Mouse (Mus musculus): ENCODE measurements around the gene Ccdc122. TPM values are rescaled to one million over a fixed set of nuclear protein-coding genes. Genes with fewer than 3 reads are reported as not detected.
A peak's percentile ranks its signal among the peaks of the same experiment; 100 is the strongest.
"Not testable (repeated sequence)": the region's sequence is repeated elsewhere in the genome, so short reads cannot be mapped to it uniquely, and the experiment has no call there.

Ccdc122 gene
- polyA plus RNA-seq, 1 experiment, result 14.9 TPM

DNA sequence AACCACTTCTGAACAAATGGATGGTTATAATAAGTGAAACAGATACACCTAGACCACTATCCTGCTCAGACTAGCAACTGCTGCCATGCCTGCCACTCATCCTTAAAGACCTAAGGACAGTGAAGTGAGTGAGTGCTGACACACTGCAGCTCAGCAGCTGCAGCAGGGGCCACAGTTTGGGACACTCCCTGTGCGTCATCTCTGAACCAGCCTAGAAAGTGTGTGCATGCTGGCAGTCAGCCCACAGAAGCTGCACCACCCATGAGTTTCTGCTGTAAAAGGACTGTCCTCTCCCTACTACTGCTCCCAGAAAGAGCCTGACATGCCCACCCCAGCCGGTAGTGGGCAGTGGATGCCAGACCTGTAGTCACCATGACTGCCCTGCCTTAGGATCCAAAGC is 63.7 kb downstream of the Ccdc122 start:
- Histone ChIP-seq H3K27ac (ENCODE audit: insufficient read depth, low read length) (no peak overlapping the region), H3K4me3 (ENCODE audit: insufficient read depth, low read length) (no peak overlapping the region), H3K4me1 (ENCODE audit: control insufficient read depth, insufficient read depth, low read length) (no peaks in the 10 kb centered on the region)
- TF ChIP-seq POLR2A (IDR thresholded peaks at IDR 0.05; ENCODE audit: low read depth, low read length) (no peak), CTCF (IDR thresholded peaks at IDR 0.05; ENCODE audit: borderline replicate concordance, insufficient read depth, low read length) (no peak)

DNA sequence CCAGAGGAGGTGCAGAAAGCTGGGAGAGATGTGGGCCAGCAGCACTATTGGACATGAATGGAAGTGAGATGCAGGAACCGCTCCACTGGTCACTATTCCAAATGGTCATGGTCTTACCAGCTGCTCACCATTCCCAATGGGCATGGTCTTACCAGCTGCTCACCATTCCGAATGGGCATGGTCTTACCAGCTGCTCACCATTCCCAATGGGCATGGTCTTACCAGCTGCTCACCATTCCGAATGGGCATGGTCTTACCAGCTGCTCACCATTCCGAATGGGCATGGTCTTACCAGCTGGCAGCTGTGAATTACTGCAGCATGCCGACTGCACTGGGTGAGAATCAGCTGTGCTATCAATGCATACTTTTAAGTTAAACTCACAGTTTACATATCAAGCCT is 74.0 kb downstream of the Ccdc122 start:
- not testable (repeated sequence) for H3K4me1 ChIP-seq (ENCODE audit: control insufficient read depth, insufficient read depth, low read length); H3K4me3 ChIP-seq (ENCODE audit: insufficient read depth, low read length); H3K27ac ChIP-seq (ENCODE audit: insufficient read depth, low read length)

DNA sequence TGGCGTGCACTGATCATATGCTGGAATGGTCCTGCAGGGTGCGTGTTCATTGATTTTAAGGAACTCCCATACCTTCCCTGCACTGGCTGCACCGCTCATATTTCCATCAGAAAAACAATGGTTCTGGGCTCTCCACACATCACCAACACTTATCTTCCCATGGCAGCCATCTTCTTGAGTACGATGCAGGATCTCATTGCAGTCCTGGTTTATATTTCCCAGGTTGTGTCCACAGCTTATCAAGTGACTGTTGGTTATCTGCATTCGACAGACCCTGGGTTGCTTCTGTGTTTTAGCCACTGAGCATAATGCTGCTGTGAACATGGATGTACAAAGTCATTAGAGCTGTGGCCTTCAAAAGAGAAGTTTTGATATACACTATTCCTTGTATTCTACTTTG is 94.0 kb downstream of the Ccdc122 start:
- TF ChIP-seq CTCF (IDR thresholded peaks at IDR 0.05; ENCODE audit: borderline replicate concordance, insufficient read depth, low read length) (no peak), POLR2A (IDR thresholded peaks at IDR 0.05; ENCODE audit: low read depth, low read length) (no peak)
- no peak overlapping the region for H3K27ac ChIP-seq (ENCODE audit: insufficient read depth, low read length)
- no peak overlapping the region for H3K4me3 ChIP-seq (ENCODE audit: insufficient read depth, low read length)
- no peaks in the 10 kb centered on the region for H3K4me1 ChIP-seq (ENCODE audit: control insufficient read depth, insufficient read depth, low read length)

- Histone ChIP-seq H3K4me3 (ENCODE audit: insufficient read depth, low read length) (no peak overlapping the region), H3K4me1 (ENCODE audit: control insufficient read depth, insufficient read depth, low read length) (no peaks in the 10 kb centered on the region), H3K27ac (ENCODE audit: insufficient read depth, low read length) (no peak overlapping the region)
- TF ChIP-seq POLR2A (IDR thresholded peaks at IDR 0.05; ENCODE audit: low read depth, low read length), result no peak
- no peak for TF ChIP-seq CTCF (IDR thresholded peaks at IDR 0.05; ENCODE audit: borderline replicate concordance, insufficient read depth, low read length)
Observed at GRCm38 (mm10) chr14:77136936-77137335, 100.4 kb downstream of the Ccdc122 start.

GRCm38 (mm10) chr14:77141324-77142282 is 105.0 kb downstream of the Ccdc122 start:
- H3K4me1 ChIP-seq (ENCODE audit: control insufficient read depth, insufficient read depth, low read length), result peaks cover 2% of the 10 kb centered on the region; the same call in 1 of the 2 replicates
- H3K27ac ChIP-seq (ENCODE audit: insufficient read depth, low read length), result no peak overlapping the region
- H3K4me3 ChIP-seq (ENCODE audit: insufficient read depth, low read length), result no peak overlapping the region
- TF ChIP-seq CTCF (IDR thresholded peaks at IDR 0.05; ENCODE audit: borderline replicate concordance, insufficient read depth, low read length) (no peak), POLR2A (IDR thresholded peaks at IDR 0.05; ENCODE audit: low read depth, low read length) (no peak)

- peaks cover 2% of the 10 kb centered on the region; the same call in 1 of the 2 replicates for H3K4me1 ChIP-seq (ENCODE audit: control insufficient read depth, insufficient read depth, low read length)
- TF ChIP-seq CTCF (IDR thresholded peaks at IDR 0.05; ENCODE audit: borderline replicate concordance, insufficient read depth, low read length) (no peak), POLR2A (IDR thresholded peaks at IDR 0.05; ENCODE audit: low read depth, low read length) (no peak)
- no peak overlapping the region for H3K4me3 ChIP-seq (ENCODE audit: insufficient read depth, low read length)
- H3K27ac ChIP-seq (ENCODE audit: insufficient read depth, low read length), result no peak overlapping the region
Observed at GRCm38 (mm10) chr14:77145103-77145502, 108.5 kb downstream of the Ccdc122 start.

DNA sequence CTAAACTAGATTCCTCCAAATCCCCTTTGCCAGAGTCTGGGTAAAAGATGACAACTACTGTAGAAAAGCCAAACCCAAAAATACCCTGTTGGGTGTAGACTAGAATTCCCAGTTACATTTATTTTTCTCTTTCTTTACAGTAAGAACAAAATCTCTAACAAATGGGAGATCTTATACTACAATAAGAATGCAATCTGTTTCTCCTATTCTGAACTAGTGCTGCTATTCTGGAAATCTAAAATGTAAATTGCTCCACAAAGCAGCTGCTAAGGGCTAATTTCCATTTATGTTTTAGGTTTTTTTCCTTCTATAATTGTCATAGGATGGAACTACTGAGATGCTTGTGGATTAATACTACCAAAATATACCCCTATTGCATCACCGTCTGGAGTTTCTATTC is 111.1 kb downstream of the Ccdc122 start:
- Histone ChIP-seq H3K4me1 (ENCODE audit: control insufficient read depth, insufficient read depth, low read length) (peaks cover 2% of the 10 kb centered on the region; the same call in 1 of the 2 replicates), H3K27ac (ENCODE audit: insufficient read depth, low read length) (no peak overlapping the region)
- TF ChIP-seq CTCF (IDR thresholded peaks at IDR 0.05; ENCODE audit: borderline replicate concordance, insufficient read depth, low read length) (no peak), POLR2A (IDR thresholded peaks at IDR 0.05; ENCODE audit: low read depth, low read length) (no peak)

GRCm38 (mm10) chr14:77150556-77150955 is 114.0 kb downstream of the Ccdc122 start:
- Histone ChIP-seq H3K4me3 (ENCODE audit: insufficient read depth, low read length) (no peak overlapping the region), H3K27ac (ENCODE audit: insufficient read depth, low read length) (no peak overlapping the region), H3K4me1 (ENCODE audit: control insufficient read depth, insufficient read depth, low read length) (no peaks in the 10 kb centered on the region)
- TF ChIP-seq POLR2A (IDR thresholded peaks at IDR 0.05; ENCODE audit: low read depth, low read length), result no peak
- no peak for TF ChIP-seq CTCF (IDR thresholded peaks at IDR 0.05; ENCODE audit: borderline replicate concordance, insufficient read depth, low read length)

More for the DNA sequence above, 111.1 kb downstream of the Ccdc122 start:
- no peak overlapping the region for H3K4me3 ChIP-seq (ENCODE audit: insufficient read depth, low read length)

- H3K27ac ChIP-seq (ENCODE audit: insufficient read depth, low read length), result no peak overlapping the region
- no peak for TF ChIP-seq POLR2A (IDR thresholded peaks at IDR 0.05; ENCODE audit: low read depth, low read length)
- TF ChIP-seq CTCF (IDR thresholded peaks at IDR 0.05; ENCODE audit: borderline replicate concordance, insufficient read depth, low read length), result no peak
Observed at GRCm38 (mm10) chr14:77151431-77151830, 114.9 kb downstream of the Ccdc122 start.

GRCm38 (mm10) chr14:77156222-77156910 is 119.8 kb downstream of the Ccdc122 start, which contains the start of gene Enox1:
Gene Enox1 (plus strand): TSS chr14:77156763.
- Histone ChIP-seq H3K27ac (ENCODE audit: insufficient read depth, low read length) (no peak within 1 kb of the TSS), H3K4me1 (ENCODE audit: control insufficient read depth, insufficient read depth, low read length) (no peaks in the 10 kb centered on the region), H3K4me3 (ENCODE audit: insufficient read depth, low read length) (peak within 1 kb of the TSS; percentile 60)
- no peak for TF ChIP-seq CTCF (IDR thresholded peaks at IDR 0.05; ENCODE audit: borderline replicate concordance, insufficient read depth, low read length)
- no peak for TF ChIP-seq POLR2A (IDR thresholded peaks at IDR 0.05; ENCODE audit: low read depth, low read length)

More at GRCm38 (mm10) chr14:77151431-77151830, 114.9 kb downstream of the Ccdc122 start:
- H3K4me3 ChIP-seq (ENCODE audit: insufficient read depth, low read length), result no peak overlapping the region
- no peaks in the 10 kb centered on the region for H3K4me1 ChIP-seq (ENCODE audit: control insufficient read depth, insufficient read depth, low read length)
